Mouse (Mus musculus) liver, embryonic 14.5 days (tissue): ENCODE measurements around the gene Kcnt2.

Experiments
- CTCF ChIP-seq: IDR thresholded peaks from 2 replicates; pipeline ENCODE4 v1.5.1; 2016; ENCODE audit warnings: antibody characterized with exemption, low read depth, control low read depth
- EP300 ChIP-seq: IDR thresholded peaks from 2 replicates; pipeline ENCODE4 v1.6.1; 2016; ENCODE audit warnings: antibody characterized with exemption, low read depth

- no peak for TF ChIP-seq CTCF
- no peak for TF ChIP-seq EP300
Measured at GRCm38 (mm10) chr1:140264696-140265095, 18.7 kb downstream of the Kcnt2 start.
